Mouse (Mus musculus) spleen, adult 2 months (tissue): ENCODE measurements around the gene Babam1. TPM values are rescaled to one million over a fixed set of nuclear protein-coding genes. Genes with fewer than 3 reads are reported as not detected.

Source experiments
- DNase-seq, 2 experiments: peaks; one replicate each; pipeline versions ENCODE4 v3.0.0 to v3.0.0-alpha.2; 2012 to 2021; ENCODE audit warnings: low spot score in 2 of 2, low read depth in 1 of 2
- H3K27ac ChIP-seq: fragments of 200-500 bp; 2 replicates; pipeline ENCODE4 v1.5.1; 2012; ENCODE audit warnings: low read length, inconsistent platforms; ENCODE audit not compliant: insufficient read depth
- H3K27me3 ChIP-seq: fragments of 200-500 bp; 2 replicates; pipeline ENCODE4 v1.6.1; 2012; ENCODE audit warnings: mild to moderate bottlenecking, moderate library complexity, low read length, inconsistent platforms; ENCODE audit not compliant: control insufficient read depth, insufficient read depth
- H3K36me3 ChIP-seq: fragments of 200-500 bp; 2 replicates; pipeline ENCODE4 v1.6.1; 2012; ENCODE audit warnings: mild to moderate bottlenecking, low read length, inconsistent platforms; ENCODE audit not compliant: control insufficient read depth, insufficient read depth
- H3K4me1 ChIP-seq: fragments of 200-500 bp; 2 replicates; pipeline ENCODE4 v1.6.1; 2011; ENCODE audit warnings: inconsistent platforms; ENCODE audit not compliant: control insufficient read depth, insufficient read depth, insufficient read length
- H3K4me3 ChIP-seq: fragments of 200-500 bp; 2 replicates; pipeline ENCODE4 v1.5.1; 2011; ENCODE audit warnings: mild to moderate bottlenecking, inconsistent platforms; ENCODE audit not compliant: insufficient read depth, insufficient read length; ENCODE audit errors: extremely low read depth
- CTCF ChIP-seq: fragments of 200-500 bp; IDR thresholded peaks from 2 replicates; pipeline ENCODE4 v1.5.1; 2011; ENCODE audit warnings: mild to moderate bottlenecking, inconsistent platforms; ENCODE audit not compliant: insufficient read depth, insufficient read length, insufficient replicate concordance; ENCODE audit errors: extremely low read depth
- POLR2A ChIP-seq: fragments of 200-500 bp; IDR thresholded peaks from 2 replicates; pipeline ENCODE4 v1.6.1; 2011; ENCODE audit warnings: low read depth, low read length, inconsistent platforms
- WGBS: fragments of 180-500 bp; shearing (Covaris S2); methylation state at CpG from one replicate; pipeline ENCODE4 v1.1.7; 2018; 5-methylcytosine and 5-hydroxymethylcytosine counted together
- polyA plus RNA-seq: library from polyadenylated mRNA; depleted of rRNA; stranded (reverse); fragments of >200 nt; gene quantifications from 2 replicates; pipeline ENCODE4 v1.2.3, GENCODE M21; 2012; rRNA removed

The Babam1 gene
- polyA plus RNA-seq, 1 experiment: 104 TPM

DNA sequence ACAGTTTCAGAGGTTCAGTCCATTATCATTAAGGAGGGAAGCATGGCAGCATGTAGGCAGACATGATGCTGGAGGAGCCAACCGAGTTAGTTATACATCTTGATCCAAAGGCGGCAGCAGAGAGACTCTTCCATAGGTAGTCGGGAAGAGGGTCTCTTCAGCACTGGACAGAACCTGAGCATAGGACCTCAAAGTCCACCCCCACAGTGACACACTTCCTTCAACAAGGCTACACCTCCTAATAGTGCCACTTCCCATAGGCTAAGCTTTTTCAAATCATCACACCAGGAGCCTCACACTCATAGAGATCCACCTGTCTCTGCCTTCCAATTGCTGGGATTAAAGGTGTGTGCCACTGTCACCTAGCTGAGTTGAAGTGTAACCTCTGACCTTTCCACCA, 40.4 kb downstream of the Babam1 start:
- TF ChIP-seq CTCF (no peak), POLR2A (no peak)
- DNase-seq: no peak
- Histone ChIP-seq H3K36me3 (no peaks in the 10 kb centered on the region), H3K4me3 (no peak overlapping the region), H3K4me1 (no peaks in the 10 kb centered on the region), H3K27ac (no peak overlapping the region), H3K27me3 (no peaks in the 10 kb centered on the region)
- WGBS: 51% methylated on average over 3 of the region's 3 CpGs

DNA sequence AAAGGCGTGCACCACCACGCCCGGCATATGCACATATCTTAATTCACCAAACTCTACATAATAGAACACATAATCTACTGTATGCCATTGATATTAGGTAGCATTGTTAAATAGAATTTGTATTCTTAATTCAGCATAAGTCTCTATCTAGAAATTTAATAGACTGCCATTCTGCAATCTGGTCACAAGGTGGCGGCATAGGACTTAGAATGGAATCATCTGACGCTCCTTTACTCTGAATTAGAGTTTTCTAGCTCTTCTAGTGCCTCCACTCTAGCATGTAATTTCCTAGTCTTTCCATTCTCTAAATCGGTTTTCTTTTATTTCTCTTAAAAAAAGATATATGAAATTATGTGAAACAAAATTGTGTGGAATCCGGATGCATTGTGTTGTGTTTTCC, 44.7 kb downstream of the Babam1 start:
- Histone ChIP-seq H3K4me1 (no peaks in the 10 kb centered on the region), H3K36me3 (no peaks in the 10 kb centered on the region), H3K4me3 (no peak overlapping the region), H3K27ac (no peak overlapping the region), H3K27me3 (no peaks in the 10 kb centered on the region)
- no peak for TF ChIP-seq POLR2A
- peak; percentile 17; the same call in 1 of the 2 replicates for TF ChIP-seq CTCF
- WGBS: under 1% methylated on average over 7 of the region's 7 CpGs
- peak; percentile 30 to 55 for DNase-seq

DNA sequence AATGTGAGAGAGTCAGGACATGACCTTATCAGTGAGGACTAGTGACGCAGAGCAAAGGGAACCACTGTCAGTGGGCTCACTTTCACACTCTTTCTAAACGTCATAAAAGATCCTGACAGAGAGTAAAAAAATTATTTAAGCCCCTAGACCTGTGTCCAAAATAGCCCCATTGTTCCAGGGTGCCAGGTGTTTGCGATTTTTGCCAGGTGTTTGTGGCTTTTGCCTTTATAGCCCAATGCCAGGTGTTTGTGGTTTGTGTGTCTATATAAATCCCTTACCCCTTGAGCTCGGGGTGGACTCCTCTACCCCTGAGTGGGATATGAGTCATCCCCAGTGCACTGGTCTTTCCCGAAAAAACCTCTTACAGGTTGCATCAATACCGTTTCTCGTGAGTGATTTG, 48.4 kb downstream of the Babam1 start:
- TF ChIP-seq POLR2A (no peak), CTCF (no peak)
- DNase-seq: no peak
- no peaks in the 10 kb centered on the region for H3K36me3 ChIP-seq
- 46% methylated on average over 7 of the region's 7 CpGs for WGBS
- H3K4me1 ChIP-seq: no peaks in the 10 kb centered on the region
- no peak overlapping the region for H3K27ac ChIP-seq
- no peak overlapping the region for H3K4me3 ChIP-seq
- no peaks in the 10 kb centered on the region for H3K27me3 ChIP-seq

DNA sequence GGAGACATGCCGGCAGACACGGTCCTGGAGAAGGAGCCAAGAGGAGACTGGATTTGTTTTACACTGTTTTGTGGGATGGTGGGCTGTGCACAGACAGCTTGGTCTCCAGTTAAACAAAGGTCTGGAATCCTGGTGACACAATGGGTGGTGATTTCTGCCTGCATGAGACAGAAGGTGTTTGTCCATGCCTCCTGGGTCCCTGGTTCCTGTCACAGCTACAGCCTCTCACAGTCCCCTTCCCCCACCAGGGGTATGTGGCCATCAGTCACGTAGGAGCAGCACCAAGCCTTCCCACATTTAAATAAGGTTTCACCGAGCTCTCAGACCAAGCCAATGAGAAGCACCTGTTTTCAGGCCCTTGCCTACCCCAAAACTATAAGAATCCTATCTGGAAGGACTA, 54.7 kb downstream of the Babam1 start:
- 86% methylated on average over 4 of the region's 4 CpGs for WGBS
- Histone ChIP-seq H3K4me3 (no peak overlapping the region), H3K27ac (no peak overlapping the region), H3K27me3 (no peaks in the 10 kb centered on the region), H3K36me3 (no peaks in the 10 kb centered on the region), H3K4me1 (no peaks in the 10 kb centered on the region)
- no peak for TF ChIP-seq POLR2A
- TF ChIP-seq CTCF: no peak
- no peak for DNase-seq

DNA sequence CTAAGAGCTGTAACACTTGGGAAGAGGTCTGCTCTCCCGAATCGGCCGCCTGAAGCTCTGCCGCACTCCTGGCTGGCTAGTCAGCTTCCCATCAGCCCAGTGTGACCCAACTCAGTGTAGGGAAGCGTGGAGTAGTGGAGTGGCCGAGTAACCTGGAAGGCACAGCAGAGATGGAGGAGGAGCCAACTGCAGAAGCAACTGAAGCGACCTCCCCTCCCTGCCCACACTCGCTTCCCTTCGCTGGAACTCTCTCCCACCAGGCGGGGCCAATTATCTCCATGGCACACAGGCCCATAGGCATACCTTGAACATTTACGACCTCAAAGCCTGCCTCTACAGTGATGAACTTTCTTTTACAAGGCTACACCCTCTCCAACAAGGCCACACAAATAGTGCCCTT, 55.1 kb downstream of the Babam1 start:
- 69% methylated on average over 11 of the region's 11 CpGs for WGBS

DNA sequence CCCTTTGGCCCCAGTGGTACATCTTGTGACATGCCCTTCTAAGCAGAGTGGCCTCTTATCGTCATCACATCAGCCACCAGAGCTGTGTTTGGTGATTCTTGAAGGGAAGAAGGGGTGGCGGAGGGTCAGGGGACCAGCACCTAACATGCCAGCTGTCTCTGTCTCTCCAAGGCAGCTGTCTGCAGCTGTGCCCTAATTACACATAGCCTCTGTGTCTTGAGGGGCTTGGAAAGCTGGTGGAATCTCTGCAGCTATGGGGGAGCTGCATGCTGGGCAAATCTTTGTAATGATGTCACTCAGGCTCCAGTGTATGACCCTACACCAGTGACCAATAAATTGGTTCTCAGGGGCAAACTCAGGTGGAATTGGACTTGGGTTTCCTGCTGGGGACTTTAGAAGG, 56.0 kb downstream of the Babam1 start:
- TF ChIP-seq POLR2A (no peak), CTCF (no peak)
- H3K36me3 ChIP-seq: peaks cover 2% of the 10 kb centered on the region
- DNase-seq: no peak
- no peak overlapping the region for H3K4me3 ChIP-seq
- 77% methylated on average over 2 of the region's 2 CpGs for WGBS
- no peaks in the 10 kb centered on the region for H3K4me1 ChIP-seq
- H3K27ac ChIP-seq: no peak overlapping the region
- H3K27me3 ChIP-seq: no peaks in the 10 kb centered on the region

More for the DNA sequence above, 55.1 kb downstream of the Babam1 start:
- Histone ChIP-seq H3K4me1 (no peaks in the 10 kb centered on the region), H3K27me3 (no peaks in the 10 kb centered on the region), H3K4me3 (no peak overlapping the region), H3K27ac (no peak overlapping the region), H3K36me3 (no peaks in the 10 kb centered on the region)
- TF ChIP-seq POLR2A: no peak
- no peak for TF ChIP-seq CTCF
- DNase-seq: no peak

Other genes starting within 250 kb of the Babam1 start
- 47.6 and 50.4 TPM in 2 replicates for gene Myo9b, start 124.1 kb upstream of the Babam1 start, polyA plus RNA-seq
- 13.3 and 15.9 TPM in 2 replicates for gene Haus8, start 123.9 kb upstream of the Babam1 start, polyA plus RNA-seq
- gene Use1, start 30.0 kb upstream of the Babam1 start, polyA plus RNA-seq: 104 and 113 TPM in 2 replicates
- gene Ocel1, start 25.6 kb upstream of the Babam1 start, polyA plus RNA-seq: 16.8 and 20.6 TPM in 2 replicates
- gene Nr2f6, start 14.9 kb upstream of the Babam1 start, polyA plus RNA-seq: 59.4 and 88.0 TPM in 2 replicates
- 14.7 and 18.4 TPM in 2 replicates for gene Ushbp1, start 1.1 kb upstream of the Babam1 start, polyA plus RNA-seq
- 15.0 and 19.4 TPM in 2 replicates for gene Ankle1, start 9.1 kb downstream of the Babam1 start, polyA plus RNA-seq
- gene Abhd8, start 66.8 kb downstream of the Babam1 start, polyA plus RNA-seq: 55.1 and 75.0 TPM in 2 replicates
- 46.4 and 69.8 TPM in 2 replicates for gene Mrpl34, start 68.1 kb downstream of the Babam1 start, polyA plus RNA-seq
- 67.8 and 83.4 TPM in 2 replicates for gene Dda1, start 72.3 kb downstream of the Babam1 start, polyA plus RNA-seq
- 15.1 and 20.2 TPM in 2 replicates for gene Ano8, start 89.1 kb downstream of the Babam1 start, polyA plus RNA-seq
- 26.3 and 33.3 TPM in 2 replicates for gene Gtpbp3, start 91.2 kb downstream of the Babam1 start, polyA plus RNA-seq
- gene Plvap, start 114.9 kb downstream of the Babam1 start, polyA plus RNA-seq: 383 and 496 TPM in 2 replicates
- gene Ccdc194, start 128.8 kb downstream of the Babam1 start, polyA plus RNA-seq: 0.08 and 0.11 TPM in 2 replicates
- gene Bst2, start 140.6 kb downstream of the Babam1 start, polyA plus RNA-seq: 371 and 457 TPM in 2 replicates
- gene Mvb12a, start 146.1 kb downstream of the Babam1 start, polyA plus RNA-seq: 89.9 and 119 TPM in 2 replicates
- gene Tmem221, start 162.0 kb downstream of the Babam1 start, polyA plus RNA-seq: 8.5 and 8.9 TPM in 2 replicates
- gene Nxnl1, start 169.7 kb downstream of the Babam1 start, polyA plus RNA-seq: not detected in 2 replicates
- 38.2 and 47.0 TPM in 2 replicates for gene Slc27a1, start 172.0 kb downstream of the Babam1 start, polyA plus RNA-seq
- gene Pgls, start 195.3 kb downstream of the Babam1 start, polyA plus RNA-seq: 171 and 224 TPM in 2 replicates
- 115 and 173 TPM in 2 replicates for gene Fam129c, start 200.8 kb downstream of the Babam1 start, polyA plus RNA-seq
- gene Colgalt1, start 214.1 kb downstream of the Babam1 start, polyA plus RNA-seq: 159 and 216 TPM in 2 replicates